16 mouse cellular contexts compared by ENCODE assay signal in the genomic region with DNA sequence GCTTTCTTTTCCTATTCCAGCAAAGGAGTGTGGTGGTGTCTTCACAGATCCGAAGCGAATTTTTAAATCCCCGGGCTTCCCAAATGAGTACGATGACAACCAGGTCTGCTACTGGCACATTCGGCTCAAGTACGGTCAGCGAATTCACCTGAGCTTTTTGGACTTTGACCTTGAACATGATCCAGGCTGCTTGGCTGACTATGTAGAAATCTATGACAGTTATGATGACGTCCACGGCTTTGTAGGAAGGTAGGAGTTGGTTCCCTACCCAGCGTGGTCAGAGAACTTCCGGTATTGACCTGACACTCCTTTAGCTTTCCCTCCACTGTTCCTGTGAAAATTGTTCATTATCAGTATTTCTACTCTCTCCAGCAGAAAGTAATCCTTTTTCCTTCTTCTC. TPM values are rescaled to one million over a fixed set of nuclear protein-coding genes. Genes with fewer than 3 reads are reported as not detected.
"Had no signal": no experiment of that assay in that cellular context is flagged by ENCODE, and none has a peak within 500 bp of the region (broad histone marks: within the 10 kb centered on the region; RNA-seq: fewer than 3 reads in every experiment).

No protein-coding gene starts in this region.

- H3K4me2 ChIP-seq: lung, embryonic 15.5 days; midbrain, embryonic 12.5 days; midbrain, embryonic 15.5 days; neural tube, embryonic 12.5 days; stomach, embryonic 15.5 days had no signal

- DNase-seq: lung, adult 2 months; lung, postnatal 14 days; lung, postnatal 36 days; right cerebral cortex, postnatal 14 days; thymus, adult 2 months; thymus, postnatal 25 days; thymus, postnatal 4 days had no signal

- H3K4me3 ChIP-seq: lung, embryonic 15.5 days; megakaryocyte, embryonic 14.5 days; midbrain, embryonic 12.5 days; midbrain, embryonic 15.5 days; neural tube, embryonic 12.5 days; stomach, embryonic 15.5 days had no signal

- H3K27ac ChIP-seq: lung, embryonic 15.5 days; macrophage; midbrain, embryonic 12.5 days; midbrain, embryonic 15.5 days; neural tube, embryonic 12.5 days; stomach, embryonic 15.5 days; stomach, postnatal 0 days had no signal

- ATAC-seq: lung, postnatal 0 days; midbrain, embryonic 15.5 days had no signal

- H3K4me1 ChIP-seq: lung, embryonic 15.5 days; midbrain, embryonic 12.5 days; midbrain, embryonic 15.5 days; neural tube, embryonic 12.5 days; stomach, embryonic 15.5 days had no signal

- H3K9me3 ChIP-seq: lung, embryonic 15.5 days; megakaryocyte, embryonic 14.5 days; midbrain, embryonic 12.5 days; midbrain, embryonic 15.5 days; neural tube, embryonic 12.5 days; stomach, embryonic 15.5 days had no signal

- H3K27me3 ChIP-seq: lung, embryonic 15.5 days; midbrain, embryonic 12.5 days; midbrain, embryonic 15.5 days; neural tube, embryonic 12.5 days; stomach, embryonic 15.5 days had no signal

- H3K9ac ChIP-seq: lung, embryonic 15.5 days; midbrain, embryonic 12.5 days; midbrain, embryonic 15.5 days; neural tube, embryonic 12.5 days; stomach, embryonic 15.5 days had no signal

- H3K36me3 ChIP-seq: lung, embryonic 15.5 days; midbrain, embryonic 15.5 days; stomach, embryonic 15.5 days had no signal

RNA-seq across cellular contexts. Expression of a gene that starts 13.0 kb away (rescaled TPM):
- polyA plus RNA-seq: macrophage had no signal
